Mouse (Mus musculus): ENCODE results near the gene Cxcl3. TPM values are rescaled to one million over a fixed set of nuclear protein-coding genes. Genes with fewer than 3 reads are reported as not detected.

Gene Cxcl3
- total and polyA plus RNA-seq, 3 experiments, result not detected

DNA sequence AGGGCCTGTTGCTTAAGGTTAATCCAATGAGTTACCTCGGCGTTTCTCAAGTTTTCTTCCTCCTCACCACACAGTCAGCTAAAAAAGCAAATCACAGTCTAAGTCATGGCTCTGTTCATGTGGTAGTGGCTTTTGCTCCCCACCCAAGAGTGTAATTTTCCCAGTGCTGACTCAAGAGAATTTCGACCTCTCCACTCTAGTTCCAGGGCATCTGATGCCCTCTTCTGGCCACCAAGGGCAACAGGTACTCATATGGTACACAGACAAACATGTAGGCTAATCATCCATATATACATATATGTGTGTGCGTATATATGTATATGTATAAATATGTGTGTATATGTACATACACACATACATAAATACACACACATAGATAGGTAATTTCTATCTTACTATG lies 2.2 kb downstream of the Cxcl3 start:
- dilution Hi-C loops (cut with MboI; ENCODE audit: extremely low pct_ligation_motif_present, extremely low pct_unique_long_range_greater_than_20kb, low sequenced_read_pairs) (no loop called here), in situ Hi-C loops (cut with MboI; ENCODE audit: low pct_ligation_motif_present, low pct_unique_long_range_greater_than_20kb, low sequenced_read_pairs) (loop anchor here (5.0 kb wide), 1 partner anchor 126 kb away; no protein-coding TSS in a partner anchor)
- DNase-seq (ENCODE audit: extremely low read depth), result peak; percentile 40

GRCm38 (mm10) chr5:90789306-90790073 lies 3.6 kb downstream of the Cxcl3 start:
- no peaks in the 10 kb centered on the region for H3K79me2 ChIP-seq (replicated peaks; ENCODE audit: control insufficient read depth, extremely low read depth, insufficient read depth, poor library complexity, severe bottlenecking)
- peaks cover 0 to 4% of the 10 kb centered on the region in 2 experiments; a peak in 2 of 4 replicates for H3K4me1 ChIP-seq (ENCODE audit: control insufficient read depth in 1 of 2, insufficient read depth in 2 of 2)
- no peak overlapping the region for H3K4me2 ChIP-seq (ENCODE audit: insufficient read depth, low read depth, poor library complexity, severe bottlenecking)
- H3K36me3 ChIP-seq (replicated peaks in 1 of 2; ENCODE audit: control insufficient read depth in 1 of 2, insufficient read depth in 1 of 2, low read length in 1 of 2), result no peaks in the 10 kb centered on the region
- dilution Hi-C loops (cut with MboI; ENCODE audit: extremely low pct_ligation_motif_present, extremely low pct_unique_long_range_greater_than_20kb, low sequenced_read_pairs) (no loop called here), in situ Hi-C loops (cut with MboI; ENCODE audit: low pct_ligation_motif_present, low pct_unique_long_range_greater_than_20kb, low sequenced_read_pairs) (loop anchor here (5.0 kb wide), 1 partner anchor 127 kb away; no protein-coding TSS in a partner anchor)
- TF ChIP-seq SMC3 (IDR thresholded peaks at IDR 0.05; ENCODE audit: low read depth, low read length), result no peak
- no peak for TF ChIP-seq ETS1 (conservative IDR thresholded peaks at IDR 0.05; ENCODE audit: low read depth, low read length)
- no peak for TF ChIP-seq ZMIZ1 (IDR thresholded peaks at IDR 0.05; ENCODE audit: low read depth, low read length)
- TF ChIP-seq JUN (IDR thresholded peaks at IDR 0.05; ENCODE audit: insufficient read depth, low read depth, low read length), result no peak
- no peak for TF ChIP-seq MXI1 (IDR thresholded peaks at IDR 0.05; ENCODE audit: low read depth, low read length)
- TF ChIP-seq KAT2A (IDR thresholded peaks at IDR 0.05; ENCODE audit: insufficient replicate concordance, low read length), result no peak
- no peak for TF ChIP-seq SIN3A (IDR thresholded peaks at IDR 0.05; ENCODE audit: low read length)
- TF ChIP-seq USF1 (IDR thresholded peaks at IDR 0.05; ENCODE audit: low read depth, low read length), result no peak
- no peak for TF ChIP-seq CHD1 (IDR thresholded peaks at IDR 0.05; ENCODE audit: low read depth, low read length)
- TF ChIP-seq PAX5 (IDR thresholded peaks at IDR 0.05; ENCODE audit: low read length), result no peak
- no peak for TF ChIP-seq EP300 (IDR thresholded peaks at IDR 0.05; ENCODE audit: low read length)
- no peak for TF ChIP-seq CHD2 (IDR thresholded peaks at IDR 0.05; ENCODE audit: low read length)
- no peak for TF ChIP-seq ZKSCAN1 (IDR thresholded peaks at IDR 0.05; ENCODE audit: borderline replicate concordance, low read depth, low read length)
- no peak for TF ChIP-seq POLR2A (IDR thresholded peaks at IDR 0.05; ENCODE audit: low read depth, low read length)
- no peak for TF ChIP-seq USF2 (conservative IDR thresholded peaks at IDR 0.05; ENCODE audit: low read depth, low read length)
- TF ChIP-seq UBTF (IDR thresholded peaks at IDR 0.05; ENCODE audit: low read depth, low read length), result no peak
- no peak overlapping the region for H3K9ac ChIP-seq (ENCODE audit: insufficient read depth, low read depth)
- H3K27ac ChIP-seq (ENCODE audit: insufficient read depth, low read depth), result no peak overlapping the region
- H3K27me3 ChIP-seq (replicated peaks), result no peaks in the 10 kb centered on the region
- DNase-seq (ENCODE audit: extremely low read depth), result no peak
- no peaks in the 10 kb centered on the region for H3K9me3 ChIP-seq (replicated peaks; ENCODE audit: low read length)
- H3K4me3 ChIP-seq (replicated peaks in 1 of 3; ENCODE audit: low read depth in 2 of 3, low read length in 2 of 3, poor library complexity in 1 of 3), result no peak overlapping the region

More for the DNA sequence above, 2.2 kb downstream of the Cxcl3 start:
- H3K27me3 ChIP-seq (replicated peaks), result no peaks in the 10 kb centered on the region
- TF ChIP-seq CTCF (conservative IDR thresholded peaks at IDR 0.05 in 1 of 2, IDR thresholded peaks at IDR 0.05 in 1 of 2; ENCODE audit: low read depth in 2 of 2, low read length in 2 of 2), result peak in 1 of 2 experiments; percentile 65; a peak in 3 of 4 replicates
- TF ChIP-seq NRF1 (IDR thresholded peaks at IDR 0.05; ENCODE audit: low read depth, low read length), result no peak
- TF ChIP-seq CHD1 (IDR thresholded peaks at IDR 0.05; ENCODE audit: low read depth, low read length), result no peak
- no peak for TF ChIP-seq SIN3A (IDR thresholded peaks at IDR 0.05; ENCODE audit: low read length)
- no peak for TF ChIP-seq POLR2A (IDR thresholded peaks at IDR 0.05; ENCODE audit: low read depth, low read length)
- no peak for TF ChIP-seq ETS1 (conservative IDR thresholded peaks at IDR 0.05; ENCODE audit: low read depth, low read length)
- TF ChIP-seq SMC3 (IDR thresholded peaks at IDR 0.05; ENCODE audit: low read depth, low read length), result peak; percentile 74
- TF ChIP-seq TBP (conservative IDR thresholded peaks at IDR 0.05; ENCODE audit: low read depth, low read length), result no peak
- no peak for TF ChIP-seq ZKSCAN1 (IDR thresholded peaks at IDR 0.05; ENCODE audit: borderline replicate concordance, low read depth, low read length)
- peak; percentile 87 for TF ChIP-seq MAFK (IDR thresholded peaks at IDR 0.05; ENCODE audit: insufficient replicate concordance, low read length)
- 0 out of 2 replicates have a peak, but pooled peaks have one; percentile 18 for TF ChIP-seq E2F4 (IDR thresholded peaks at IDR 0.05; ENCODE audit: insufficient replicate concordance, low read depth, low read length)
- TF ChIP-seq MAX (IDR thresholded peaks at IDR 0.05; ENCODE audit: low read length), result no peak
- TF ChIP-seq TCF12 (IDR thresholded peaks at IDR 0.05; ENCODE audit: low read depth, low read length), result no peak
- TF ChIP-seq RAD21 (IDR thresholded peaks at IDR 0.05; ENCODE audit: low read depth, low read length), result peak; percentile 65
- TF ChIP-seq UBTF (IDR thresholded peaks at IDR 0.05; ENCODE audit: low read depth, low read length), result no peak
- TF ChIP-seq USF1 (IDR thresholded peaks at IDR 0.05; ENCODE audit: low read depth, low read length), result no peak
- TF ChIP-seq MEF2A (IDR thresholded peaks at IDR 0.05; ENCODE audit: borderline replicate concordance, low read depth, low read length), result no peak
- H3K27ac ChIP-seq (ENCODE audit: insufficient read depth, low read depth), result no peak overlapping the region
- H3K4me2 ChIP-seq (ENCODE audit: insufficient read depth, low read depth, poor library complexity, severe bottlenecking), result no peak overlapping the region
- no peaks in the 10 kb centered on the region for H3K36me3 ChIP-seq (replicated peaks in 1 of 2; ENCODE audit: control insufficient read depth in 1 of 2, insufficient read depth in 1 of 2, low read length in 1 of 2)
- no peaks in the 10 kb centered on the region for H3K9me3 ChIP-seq (replicated peaks; ENCODE audit: low read length)
- no peak overlapping the region for H3K9ac ChIP-seq (ENCODE audit: insufficient read depth, low read depth)
- H3K4me1 ChIP-seq (ENCODE audit: control insufficient read depth in 1 of 2, insufficient read depth in 2 of 2), result peaks cover 0 to 4% of the 10 kb centered on the region in 2 experiments; a peak in 2 of 4 replicates
- no peaks in the 10 kb centered on the region for H3K79me2 ChIP-seq (replicated peaks; ENCODE audit: control insufficient read depth, extremely low read depth, insufficient read depth, poor library complexity, severe bottlenecking)
- H3K4me3 ChIP-seq (replicated peaks in 1 of 3; ENCODE audit: low read depth in 2 of 3, low read length in 2 of 3, poor library complexity in 1 of 3), result no peak overlapping the region
